Mouse (Mus musculus): ENCODE results near the gene AU018091.
"Not testable (repeated sequence)": the region's sequence is repeated elsewhere in the genome, so short reads cannot be mapped to it uniquely, and the experiment has no call there.

Gene AU018091

DNA sequence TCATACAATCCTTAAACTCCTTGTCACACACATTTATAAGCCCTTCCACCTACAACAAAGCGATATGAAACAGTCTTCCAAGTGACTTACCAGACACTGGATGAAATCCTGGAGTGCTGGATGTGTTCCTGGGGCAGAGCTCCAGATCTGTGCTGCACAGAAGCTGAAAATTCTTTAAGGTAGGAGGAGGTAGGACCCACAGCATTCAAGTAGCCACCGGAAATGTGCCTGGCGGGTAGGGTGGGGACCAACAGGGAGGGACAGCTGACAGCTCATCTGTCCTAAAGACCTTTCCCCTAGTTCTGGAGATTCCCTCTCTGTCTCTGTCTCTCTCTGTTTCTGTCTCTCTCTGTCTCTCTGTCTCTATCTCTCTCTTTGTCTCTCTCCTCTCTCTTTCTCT lies at the start of gene AU018091:
TSS of gene AU018091 (minus strand) at position 279 of the 400 bp plus-strand sequence.
- DNase-seq (ENCODE audit: low spot score in 2 of 2) = no peak

DNA sequence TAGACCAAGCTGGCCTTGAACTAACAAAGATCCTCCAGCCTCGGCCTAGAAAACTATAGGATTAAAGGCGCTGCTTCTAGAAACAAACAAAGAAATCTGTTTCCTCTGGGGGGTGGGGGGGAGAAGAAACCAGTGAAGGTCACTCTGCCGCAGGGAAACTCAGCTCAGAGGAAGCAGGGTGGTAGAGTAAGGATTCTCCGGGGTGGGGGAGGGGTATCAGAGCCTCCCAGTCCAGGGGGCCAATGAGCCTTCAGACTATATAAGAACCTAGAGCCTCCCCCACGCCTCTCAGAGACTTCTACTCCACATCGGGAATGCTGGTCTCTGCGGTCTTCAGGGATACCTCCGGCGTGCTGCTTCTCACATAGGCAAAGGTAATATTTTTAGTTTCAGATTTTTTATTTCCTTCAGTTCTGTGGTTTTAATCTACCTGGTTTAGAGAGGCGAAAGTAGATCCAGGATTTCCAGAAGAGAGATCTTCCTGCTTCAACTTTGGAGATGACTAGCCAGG lies 48.6 kb upstream of the AU018091 start:
- DNase-seq (ENCODE audit: low spot score in 2 of 2) = no peak

DNA sequence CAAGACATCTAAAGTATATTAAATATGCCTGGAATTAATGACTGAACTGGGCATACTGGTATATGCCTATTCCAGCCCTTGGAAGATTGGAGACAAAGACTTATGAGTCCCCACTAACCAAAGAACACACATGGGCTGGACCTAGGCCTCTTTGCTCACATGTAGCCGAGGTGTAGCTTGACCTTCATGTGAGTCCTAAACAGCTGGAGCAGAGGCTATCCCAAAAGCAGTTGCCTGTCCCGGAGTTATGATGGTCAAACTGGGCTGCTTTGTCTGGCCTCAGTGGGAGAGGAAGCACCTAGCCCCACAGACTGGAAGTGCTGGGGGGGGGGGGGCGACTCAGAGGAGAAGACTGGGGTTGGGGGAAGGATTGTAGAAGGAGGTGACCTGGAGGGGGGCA lies 47.3 kb upstream of the AU018091 start:
- DNase-seq (ENCODE audit: low spot score in 2 of 2) = no peak

DNA sequence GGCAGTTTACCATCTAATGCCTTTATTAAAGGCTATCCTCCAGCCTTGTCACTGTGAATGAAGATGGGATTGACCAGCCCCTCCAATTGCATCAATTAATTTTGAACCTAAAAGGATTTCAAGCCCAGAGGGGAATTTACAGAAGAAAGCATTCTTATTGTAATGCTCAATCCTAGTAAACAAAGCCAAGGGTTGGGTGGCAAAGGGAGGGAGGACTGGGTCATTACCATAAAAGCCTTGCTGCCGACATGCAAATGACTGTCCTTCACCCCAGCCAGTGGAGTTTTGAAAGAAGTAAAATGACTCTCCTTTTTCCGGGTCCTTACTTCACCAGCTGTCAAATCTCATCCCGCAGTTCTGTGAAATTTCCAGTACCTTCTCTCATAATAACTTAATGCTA lies 44.6 kb upstream of the AU018091 start:
- no peak for DNase-seq (ENCODE audit: low spot score in 2 of 2)

DNA sequence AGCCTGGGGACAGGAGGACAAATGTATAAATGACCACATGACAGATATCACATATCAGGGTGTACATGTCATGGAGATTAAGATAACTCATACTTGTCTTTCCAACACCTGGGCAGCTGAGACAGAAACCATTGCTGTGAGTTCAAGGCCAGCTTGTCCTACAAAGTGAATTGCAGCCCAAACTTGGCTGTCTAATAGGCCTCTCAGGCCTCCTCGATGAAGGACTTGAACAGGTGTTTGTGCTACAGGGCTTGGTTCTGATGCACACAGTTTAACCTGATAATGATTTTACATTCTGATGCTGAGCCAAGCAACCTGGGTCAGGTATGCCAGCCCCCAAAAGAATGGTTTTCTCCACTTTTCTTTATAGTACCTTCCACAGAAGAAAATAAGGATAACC lies 44.2 kb upstream of the AU018091 start:
- DNase-seq (ENCODE audit: low spot score in 2 of 2) = no peak

DNA sequence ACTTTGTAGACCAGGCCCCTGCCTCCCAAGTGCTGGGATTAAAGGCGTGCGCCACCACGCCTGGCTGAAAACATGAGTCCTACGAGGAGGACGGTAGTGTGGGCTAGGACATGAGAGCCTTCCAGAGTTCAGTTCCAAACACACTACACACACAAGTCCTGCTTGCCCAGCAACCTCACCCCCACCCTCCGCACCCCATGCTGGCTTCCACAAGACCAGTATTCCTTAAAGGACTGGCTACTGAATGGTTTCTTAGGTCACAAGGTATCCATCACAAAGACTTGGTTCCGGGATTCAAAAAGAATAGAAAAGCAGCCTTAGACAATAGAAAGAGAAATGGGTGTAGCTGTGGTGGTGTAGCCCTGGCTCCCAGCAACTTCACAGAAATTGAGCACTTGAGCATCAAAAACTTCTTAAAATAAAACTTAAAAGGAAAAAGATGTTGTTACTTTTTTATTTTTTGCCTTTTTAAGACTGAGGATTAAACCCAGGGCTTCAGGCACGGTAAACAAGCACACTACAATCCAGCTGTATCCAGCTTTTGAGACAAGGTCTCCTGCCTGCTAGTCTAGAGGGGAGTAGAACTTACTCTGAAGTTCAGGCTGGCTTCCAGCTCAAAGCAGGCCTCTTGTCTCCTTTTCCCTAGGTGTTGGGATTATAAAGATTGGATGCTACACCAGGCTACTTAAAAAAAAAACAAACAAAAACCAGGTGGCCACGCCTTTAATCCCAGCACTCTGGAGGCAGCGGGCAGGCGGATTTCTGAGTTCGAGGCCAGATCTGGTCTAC lies 43.2 kb upstream of the AU018091 start:
- no peak for DNase-seq (ENCODE audit: low spot score in 2 of 2)

DNA sequence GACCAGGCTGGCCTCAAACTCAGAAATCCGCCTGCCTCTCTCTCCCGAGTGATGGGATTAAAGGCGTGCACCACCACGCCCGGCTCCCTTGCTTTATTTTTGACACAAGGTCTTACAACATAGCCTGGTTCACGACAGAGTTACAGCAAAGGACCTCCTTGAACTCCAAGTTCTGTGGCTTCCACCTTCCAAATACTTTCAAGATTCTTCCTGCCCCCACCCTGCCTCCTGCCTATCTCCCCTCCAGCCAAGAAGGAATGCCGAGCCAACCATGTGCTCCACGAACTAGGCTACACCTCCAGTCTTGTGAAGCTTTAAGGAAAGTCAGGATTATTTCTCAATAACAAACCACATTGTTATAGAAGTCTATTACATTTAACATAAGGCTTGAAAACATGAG lies 42.5 kb upstream of the AU018091 start:
- no peak for DNase-seq (ENCODE audit: low spot score in 2 of 2)

DNA sequence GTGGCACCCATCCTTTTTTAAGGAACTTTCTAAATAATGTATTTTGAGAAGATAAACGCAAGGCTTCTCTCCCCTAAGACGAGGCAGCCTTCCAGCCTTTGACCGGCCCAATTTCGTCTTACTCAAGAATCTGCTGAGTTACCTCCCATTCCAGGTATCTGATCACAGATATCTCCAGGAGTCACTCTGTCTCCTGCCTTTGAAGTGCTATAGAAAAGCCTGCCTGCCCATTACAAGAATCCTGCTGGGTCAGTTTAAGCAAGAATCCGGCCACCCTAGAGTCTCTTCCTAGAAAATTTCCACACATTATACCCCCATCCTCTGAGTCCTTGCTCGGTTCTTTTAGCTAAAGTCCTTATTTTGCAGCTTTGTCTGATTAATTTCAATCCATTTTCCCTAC lies 41.6 kb upstream of the AU018091 start:
- no peak for DNase-seq (ENCODE audit: low spot score in 2 of 2)

DNA sequence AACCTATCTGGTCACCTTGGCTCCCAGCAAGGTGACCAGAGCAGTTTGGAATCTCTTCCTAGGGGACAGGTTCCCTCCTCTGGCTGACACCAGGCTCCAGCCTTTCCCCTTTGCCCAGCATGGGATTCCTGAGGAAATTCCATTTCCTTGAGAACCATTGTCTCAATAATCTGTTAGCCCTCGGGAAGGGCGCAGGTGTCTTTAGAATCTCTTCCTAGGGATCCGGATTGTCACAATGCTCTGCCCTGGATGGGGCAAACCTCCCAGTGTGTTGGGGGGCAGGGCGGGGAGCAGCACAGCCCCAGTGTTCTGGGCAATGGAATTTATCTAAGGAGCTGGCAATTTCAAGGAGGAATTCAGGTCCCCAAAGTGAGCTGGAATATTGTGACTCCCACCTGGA lies 37.5 kb upstream of the AU018091 start:
- DNase-seq (ENCODE audit: low spot score in 2 of 2) = no peak

DNA sequence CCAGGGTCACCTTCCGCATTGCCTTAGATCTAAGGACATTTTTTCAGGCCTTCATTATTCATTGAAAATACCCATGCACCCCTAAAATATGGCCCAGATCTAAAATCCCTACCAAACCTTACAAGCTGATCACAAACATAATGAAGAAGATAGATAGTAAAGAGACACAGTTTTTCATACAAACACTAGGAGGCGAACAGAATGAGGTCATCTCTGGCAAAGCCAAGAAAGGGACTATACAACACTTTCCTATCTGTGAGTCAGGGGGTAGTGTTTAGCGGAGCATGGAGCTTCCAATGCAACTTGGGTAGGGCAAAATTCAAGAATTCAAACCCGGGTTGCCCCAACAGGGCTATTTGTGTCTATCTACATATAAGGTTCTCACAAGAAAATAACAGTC lies 35.6 kb upstream of the AU018091 start:
- DNase-seq (ENCODE audit: low spot score in 2 of 2) = no peak

DNA sequence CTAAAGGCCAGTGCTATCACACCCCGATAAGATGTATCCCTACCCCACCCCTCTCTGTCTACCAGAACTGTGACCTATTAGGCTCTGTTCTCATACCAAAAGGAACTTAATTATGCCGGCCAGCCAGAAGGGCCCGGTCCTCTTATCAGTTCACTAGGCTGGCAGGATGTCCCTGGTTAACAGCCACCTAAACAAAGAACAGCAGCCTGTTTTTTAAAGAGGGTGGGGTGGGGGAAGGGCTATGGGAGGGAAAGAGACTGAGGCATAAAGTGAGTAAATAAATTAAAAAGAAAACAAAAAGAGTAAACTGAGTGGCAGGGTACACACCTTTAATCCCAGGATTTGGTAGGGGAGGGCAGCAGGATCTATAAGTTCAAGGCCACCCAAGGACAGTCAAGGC lies 34.9 kb upstream of the AU018091 start:
- DNase-seq (ENCODE audit: low spot score in 2 of 2) = no peak

DNA sequence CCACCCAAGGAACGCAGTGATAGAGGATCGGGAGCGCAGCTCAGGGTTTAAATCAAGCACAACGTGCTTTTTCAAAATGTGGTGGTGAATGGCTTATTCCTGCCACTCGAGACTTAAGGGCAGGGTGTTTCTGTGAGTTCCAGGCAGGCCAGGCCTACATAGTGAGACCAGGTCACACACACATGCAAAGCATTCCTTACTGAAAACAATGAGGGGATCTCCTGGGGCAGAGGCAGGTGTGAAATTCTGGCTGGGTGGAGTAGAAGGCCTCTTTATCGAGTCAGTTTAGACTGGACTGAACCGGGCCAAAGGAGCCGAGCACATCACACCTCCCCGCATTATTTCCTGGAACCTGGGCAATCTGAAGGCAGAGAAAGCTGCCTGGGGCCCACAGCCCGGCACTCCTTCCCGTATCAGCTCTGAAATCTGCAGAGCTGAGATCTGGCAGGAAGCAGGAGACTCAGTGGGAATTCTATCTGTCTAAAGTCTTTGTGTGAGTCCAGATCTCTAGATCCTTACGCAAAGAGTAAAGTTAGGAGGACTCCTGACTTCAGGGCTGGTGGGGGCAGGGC lies 32.2 kb upstream of the AU018091 start:
- DNase-seq (ENCODE audit: low spot score in 2 of 2) = no peak

DNA sequence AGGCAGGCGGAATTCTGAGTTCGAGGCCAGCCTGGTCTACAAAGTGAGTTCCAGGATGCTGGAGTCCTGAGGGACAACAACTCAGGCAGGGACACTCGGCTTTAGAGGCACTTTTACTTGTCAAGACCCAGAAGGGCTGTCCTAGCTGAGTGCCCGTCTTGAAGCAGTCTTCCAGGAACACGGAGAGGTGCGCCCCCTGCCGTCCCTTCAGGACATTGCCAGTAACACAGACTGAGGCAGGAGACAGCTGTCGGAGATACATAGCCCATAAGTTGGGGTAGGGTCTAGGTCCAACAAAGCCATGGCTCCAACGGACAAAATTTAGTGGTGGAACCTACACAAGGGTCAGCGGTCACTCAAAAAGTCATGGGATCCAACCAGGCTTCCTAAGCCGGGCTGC lies 29.9 kb upstream of the AU018091 start:
- DNase-seq (ENCODE audit: low spot score in 2 of 2) = no peak

DNA sequence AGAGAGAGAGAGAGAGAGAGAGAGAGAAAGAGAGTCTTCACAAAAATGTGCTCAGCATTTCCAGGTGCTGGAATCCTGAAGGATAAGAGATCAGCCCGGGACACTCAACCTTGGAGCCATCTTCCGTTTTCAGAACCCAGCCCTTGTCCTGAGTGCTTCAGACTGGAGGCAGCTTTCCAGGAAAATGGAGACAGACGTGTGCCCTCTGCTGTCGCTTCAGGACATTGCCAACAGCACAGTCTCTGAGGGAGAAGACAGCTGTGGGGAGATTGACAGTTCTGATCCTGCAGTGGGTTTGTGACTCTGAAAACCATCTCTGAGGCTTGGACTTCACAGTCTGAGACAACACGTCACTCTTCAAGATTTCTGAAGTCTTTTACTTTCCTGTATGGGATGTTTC lies 26.8 kb upstream of the AU018091 start:
- DNase-seq (ENCODE audit: low spot score in 2 of 2) = no peak

DNA sequence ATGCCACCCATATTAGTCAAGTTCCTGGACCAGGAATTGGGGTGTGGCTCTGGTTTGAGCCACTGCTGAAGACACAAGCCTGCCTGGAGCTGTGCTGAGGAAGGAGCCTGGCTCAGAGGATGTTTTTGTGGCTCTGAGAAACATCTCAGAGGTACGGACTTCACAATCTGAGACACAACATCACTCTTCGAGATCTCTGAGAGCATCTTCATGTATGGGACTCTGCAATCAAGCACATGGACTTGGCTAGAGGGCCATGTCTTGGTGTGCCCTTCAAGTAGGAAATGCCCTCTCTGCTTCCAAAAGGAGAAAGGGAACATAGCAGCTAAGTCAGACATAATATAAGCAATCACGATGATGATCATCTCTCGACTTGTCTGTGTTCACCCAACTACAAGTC lies 25.5 kb upstream of the AU018091 start:
- DNase-seq (ENCODE audit: low spot score in 2 of 2) = no peak

DNA sequence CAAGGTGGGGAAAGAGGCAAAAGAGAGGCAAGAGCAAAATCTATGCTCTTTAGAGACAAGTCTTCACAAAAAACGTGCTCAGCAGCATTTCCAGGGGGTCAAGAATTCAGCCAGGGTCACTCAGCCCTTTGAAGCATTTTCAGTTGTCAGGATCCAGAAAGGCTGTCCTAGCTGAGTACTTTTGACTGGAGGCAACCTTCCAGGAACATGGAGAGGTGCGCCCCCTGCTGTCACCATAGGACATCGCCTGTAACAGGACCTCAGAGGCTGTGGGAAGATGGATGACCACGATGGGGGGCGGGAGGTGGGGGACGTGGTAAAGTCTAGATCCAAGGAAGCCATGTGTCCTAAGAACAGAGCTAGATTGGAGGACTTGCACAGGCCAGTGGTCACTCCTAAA lies 24.9 kb upstream of the AU018091 start:
- peak in 1 of 2 experiments; percentile 14 for DNase-seq (ENCODE audit: low spot score in 2 of 2)

DNA sequence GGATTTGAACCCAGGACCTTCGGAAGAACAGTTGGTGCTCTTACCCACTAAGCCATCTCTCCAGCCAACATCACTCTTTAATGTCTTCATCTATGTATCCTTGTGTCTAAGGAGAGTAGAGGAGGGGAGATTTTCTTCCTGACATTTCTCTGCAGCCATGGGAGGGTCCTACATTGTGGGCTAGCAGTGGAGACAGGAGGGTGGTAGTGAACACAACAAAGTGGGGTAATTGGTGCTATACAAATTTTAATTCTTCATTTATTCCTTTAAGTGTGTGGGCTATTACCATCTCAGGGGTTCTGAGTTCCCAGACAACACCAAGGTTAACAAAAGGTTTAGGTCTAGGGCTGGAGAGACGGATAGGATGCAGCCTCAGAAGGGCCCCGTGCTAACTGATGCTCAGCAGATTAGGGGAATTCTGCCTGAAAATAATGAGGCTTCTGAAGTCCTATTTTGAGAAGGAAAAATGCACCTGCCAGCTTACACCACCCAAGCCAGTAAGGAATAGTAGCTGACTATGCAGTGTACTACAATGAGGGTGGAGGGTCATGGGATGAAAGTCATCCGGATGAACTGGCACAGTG lies 24.1 kb upstream of the AU018091 start:
- no peak for DNase-seq (ENCODE audit: low spot score in 2 of 2)

DNA sequence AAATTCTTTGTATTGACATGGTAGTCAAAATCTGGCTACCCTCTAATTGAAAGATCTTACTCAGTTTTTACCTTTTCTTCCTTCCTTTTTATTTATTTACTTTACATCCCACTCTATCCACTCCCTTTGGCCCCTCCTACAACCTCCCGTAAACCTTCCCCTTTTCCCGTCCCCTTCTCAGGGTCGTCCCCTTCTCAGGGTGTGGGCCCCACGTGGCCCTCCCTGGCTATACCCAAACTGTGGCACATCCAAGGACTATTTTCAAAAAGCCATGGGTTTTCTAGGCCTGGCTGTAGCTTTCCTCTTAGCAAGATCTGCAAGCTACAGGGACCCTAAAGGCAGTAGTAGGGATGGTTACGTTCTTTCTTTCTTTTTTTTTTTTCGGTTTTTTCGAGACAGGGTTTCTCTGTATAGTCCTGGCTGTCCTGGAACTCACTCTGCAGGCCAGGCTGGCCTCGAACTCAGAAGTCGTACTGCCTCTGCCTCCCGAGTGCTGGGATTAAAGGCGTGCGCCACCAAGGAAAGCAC lies 23.0 kb upstream of the AU018091 start:
- no peak for DNase-seq (ENCODE audit: low spot score in 2 of 2)

DNA sequence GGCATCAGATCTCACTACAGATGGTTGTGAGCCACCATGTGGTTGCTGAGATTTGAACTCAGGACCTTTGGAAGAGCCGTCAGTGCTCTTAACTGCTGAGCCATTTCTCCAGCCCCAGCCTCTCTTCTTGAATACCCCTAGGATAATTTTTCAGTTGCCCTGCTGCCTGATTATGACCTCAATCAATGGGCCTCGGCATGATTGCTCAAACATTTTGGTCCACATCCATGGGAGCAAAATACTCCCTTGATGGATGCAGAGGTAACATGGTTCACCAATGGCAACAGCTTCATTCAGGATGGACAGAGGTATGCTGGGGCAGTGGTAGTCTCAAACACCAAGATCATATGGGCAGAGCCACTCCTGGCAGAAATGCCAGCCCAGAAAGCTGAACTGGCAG lies 17.7 kb upstream of the AU018091 start:
- DNase-seq (ENCODE audit: low spot score in 2 of 2) = not testable (repeated sequence)

DNA sequence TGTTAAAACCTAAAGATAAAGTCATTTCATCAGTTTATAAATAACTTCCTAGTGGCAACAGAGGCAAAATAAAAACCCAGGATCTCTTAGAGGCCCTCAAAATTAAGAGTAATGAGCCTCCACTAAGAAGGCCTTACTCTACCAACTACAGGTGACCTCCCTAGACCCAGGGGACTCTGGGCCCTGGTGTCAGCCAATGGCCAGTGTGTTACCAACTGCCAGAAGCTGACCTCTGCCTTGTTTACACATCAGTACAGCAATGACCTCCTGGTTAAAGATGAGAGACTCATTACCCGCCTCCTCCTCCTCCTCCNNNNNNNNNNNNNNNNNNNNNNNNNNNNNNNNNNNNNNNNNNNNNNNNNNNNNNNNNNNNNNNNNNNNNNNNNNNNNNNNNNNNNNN lies 17.1 kb upstream of the AU018091 start:
- DNase-seq (ENCODE audit: low spot score in 2 of 2) = no peak

DNA sequence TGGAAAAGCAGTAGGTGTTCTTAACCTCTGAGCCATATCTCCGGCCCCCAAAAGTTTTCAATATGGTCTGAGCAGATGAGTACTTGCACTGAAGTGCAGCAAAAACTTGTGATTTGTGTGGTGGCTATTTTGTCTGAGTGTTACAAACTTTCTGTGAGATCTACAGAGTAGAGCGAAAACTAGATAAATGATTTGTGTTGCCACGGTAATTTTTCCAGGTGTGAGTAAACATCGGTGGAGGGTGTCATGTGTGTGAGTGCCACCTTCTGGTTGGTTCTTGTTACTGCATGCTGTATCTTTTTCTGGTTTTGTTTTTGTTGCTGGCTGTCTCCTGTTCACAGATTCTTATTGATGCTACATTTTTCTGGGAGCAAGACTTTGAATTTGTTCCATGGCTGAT lies 15.4 kb upstream of the AU018091 start:
- no peak for DNase-seq (ENCODE audit: low spot score in 2 of 2)

DNA sequence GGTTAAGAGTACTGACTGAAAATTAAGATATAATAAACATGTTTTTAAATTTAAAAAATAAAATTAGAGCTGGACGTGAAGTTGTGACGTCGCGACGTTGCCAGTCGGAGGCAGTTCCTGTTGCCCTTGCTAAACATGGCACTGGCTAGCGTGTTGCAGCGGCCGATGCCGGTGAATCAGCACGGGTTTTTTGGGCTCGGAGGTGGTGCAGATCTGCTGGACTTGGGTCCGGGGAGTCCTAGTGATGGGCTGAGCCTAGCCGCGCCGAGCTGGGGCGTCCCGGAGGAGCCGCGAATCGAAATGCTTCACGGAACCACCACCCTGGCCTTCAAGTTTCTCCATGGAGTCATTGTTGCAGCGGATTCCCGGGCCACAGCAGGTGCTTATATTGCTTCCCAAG lies 12.0 kb upstream of the AU018091 start:
- not testable (repeated sequence) for DNase-seq (ENCODE audit: low spot score in 2 of 2)

DNA sequence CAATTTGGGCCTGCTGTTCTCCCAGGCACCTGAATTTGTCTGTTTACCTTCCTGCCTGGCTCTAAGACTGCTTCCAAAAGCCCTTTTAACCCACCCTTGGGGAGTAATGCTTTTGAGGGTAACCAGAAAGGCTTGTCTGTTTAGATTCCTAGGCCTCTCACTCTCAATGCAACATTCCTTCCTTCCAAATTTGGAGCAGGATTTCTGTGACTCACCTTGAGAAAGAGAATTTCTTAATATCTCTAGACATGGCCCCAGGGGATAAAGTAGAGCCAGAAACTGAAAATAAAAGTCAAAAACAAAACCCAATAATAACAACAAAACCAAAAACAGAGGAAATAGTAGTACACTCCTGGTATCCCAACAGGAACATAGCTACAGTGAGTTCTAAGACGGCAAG lies 707 bp downstream of the AU018091 start:
- DNase-seq (ENCODE audit: low spot score in 2 of 2) = no peak

Data from urinary bladder, adult 18-20 months (tissue).